Mouse (Mus musculus): ENCODE measurements at regions not wholly inside any gene's neighbourhood (a gene's known extent, or its start where the extent isn't known, plus 50 kb on each side); places are given as distances from the start of the nearest gene placed in this dataset.

DNA sequence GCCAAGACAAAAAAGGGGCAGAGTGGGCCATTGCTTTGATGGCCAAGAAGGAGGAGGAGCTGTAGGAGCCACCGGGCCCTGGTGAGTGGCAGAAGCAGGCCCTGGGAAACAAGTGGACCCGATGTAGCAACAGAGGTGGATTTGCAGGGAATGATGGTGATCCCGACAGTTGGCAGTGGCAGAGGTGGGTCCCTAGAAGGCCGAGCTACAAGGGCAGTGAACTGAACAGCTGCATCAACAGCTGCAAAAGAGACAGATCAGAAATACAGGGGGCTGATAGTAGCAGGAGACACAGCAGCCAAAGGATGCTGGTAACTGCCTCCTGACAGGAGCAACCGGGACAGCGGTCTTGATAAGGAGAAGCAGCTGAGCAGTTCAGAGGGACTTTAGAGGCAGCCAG lies 467.8 kb downstream of the Fgf9 start:
- H3K4me1 ChIP-seq (ENCODE audit: control insufficient read depth, insufficient read depth), result no peaks in the 10 kb centered on the region
- H3K27me3 ChIP-seq (ENCODE audit: control insufficient read depth, insufficient read depth, low read length), result no peaks in the 10 kb centered on the region
- H3K4me3 ChIP-seq (ENCODE audit: low read depth, low read length), result no peak overlapping the region
- H3K36me3 ChIP-seq (replicated peaks; ENCODE audit: control insufficient read depth, insufficient read depth, low read length), result no peaks in the 10 kb centered on the region
- H3K9ac ChIP-seq (replicated peaks; ENCODE audit: low read depth, low read length), result no peak overlapping the region
- no peak overlapping the region for H3K4me2 ChIP-seq (ENCODE audit: low read depth, low read length)
- no peak overlapping the region for H3K27ac ChIP-seq (ENCODE audit: low read depth)
- TF ChIP-seq EP300 (IDR thresholded peaks at IDR 0.05; ENCODE audit: low read depth) (no peak), CTCF (IDR thresholded peaks at IDR 0.05; ENCODE audit: low read depth) (no peak)
- H3K9me3 ChIP-seq (replicated peaks; ENCODE audit: control insufficient read depth, low read length), result no peaks in the 10 kb centered on the region
- no peak for DNase-seq (ENCODE audit: low spot score)
- no peak for ATAC-seq (ENCODE audit: insufficient read depth, low read depth)
- WGBS, result 43% methylated on average over 6 of the region's 6 CpGs

GRCm38 (mm10) chr14:58520976-58521549 lies 450.7 kb downstream of the Fgf9 start:
- Histone ChIP-seq H3K36me3 (replicated peaks; ENCODE audit: control insufficient read depth, insufficient read depth, low read length) (no peaks in the 10 kb centered on the region), H3K9ac (replicated peaks; ENCODE audit: low read depth, low read length) (no peak overlapping the region), H3K9me3 (replicated peaks; ENCODE audit: control insufficient read depth, low read length) (no peaks in the 10 kb centered on the region), H3K27me3 (ENCODE audit: control insufficient read depth, insufficient read depth, low read length) (no peaks in the 10 kb centered on the region), H3K4me2 (ENCODE audit: low read depth, low read length) (no peak overlapping the region), H3K27ac (ENCODE audit: low read depth) (peak overlapping the region; percentile 50), H3K4me1 (ENCODE audit: control insufficient read depth, insufficient read depth) (0 out of 2 replicates have a peak, but pooled peaks cover 5% of the 10 kb centered on the region), H3K4me3 (ENCODE audit: low read depth, low read length) (no peak overlapping the region)
- WGBS, result 15% methylated on average over 5 of the region's 5 CpGs
- no peak for TF ChIP-seq EP300 (IDR thresholded peaks at IDR 0.05; ENCODE audit: low read depth)
- TF ChIP-seq CTCF (IDR thresholded peaks at IDR 0.05; ENCODE audit: low read depth), result no peak
- DNase-seq (ENCODE audit: low spot score), result peak; percentile 85
- peak; percentile 90 for ATAC-seq (ENCODE audit: insufficient read depth, low read depth)

- DNase-seq (ENCODE audit: low spot score) (peak; percentile 11), ATAC-seq (ENCODE audit: insufficient read depth, low read depth) (no peak)
- Histone ChIP-seq H3K4me3 (ENCODE audit: low read depth, low read length) (no peak overlapping the region), H3K27ac (ENCODE audit: low read depth) (peak overlapping the region; percentile 50), H3K9ac (replicated peaks; ENCODE audit: low read depth, low read length) (no peak overlapping the region), H3K27me3 (ENCODE audit: control insufficient read depth, insufficient read depth, low read length) (no peaks in the 10 kb centered on the region), H3K4me2 (ENCODE audit: low read depth, low read length) (no peak overlapping the region), H3K9me3 (replicated peaks; ENCODE audit: control insufficient read depth, low read length) (no peaks in the 10 kb centered on the region), H3K4me1 (ENCODE audit: control insufficient read depth, insufficient read depth) (0 out of 2 replicates have a peak, but pooled peaks cover 5% of the 10 kb centered on the region), H3K36me3 (replicated peaks; ENCODE audit: control insufficient read depth, insufficient read depth, low read length) (no peaks in the 10 kb centered on the region)
- WGBS, result 49% methylated on average over 5 of the region's 5 CpGs
- TF ChIP-seq EP300 (IDR thresholded peaks at IDR 0.05; ENCODE audit: low read depth) (no peak), CTCF (IDR thresholded peaks at IDR 0.05; ENCODE audit: low read depth) (no peak)
These were observed 450.0 kb downstream of the Fgf9 start for GRCm38 (mm10) chr14:58520384-58520783.

DNA sequence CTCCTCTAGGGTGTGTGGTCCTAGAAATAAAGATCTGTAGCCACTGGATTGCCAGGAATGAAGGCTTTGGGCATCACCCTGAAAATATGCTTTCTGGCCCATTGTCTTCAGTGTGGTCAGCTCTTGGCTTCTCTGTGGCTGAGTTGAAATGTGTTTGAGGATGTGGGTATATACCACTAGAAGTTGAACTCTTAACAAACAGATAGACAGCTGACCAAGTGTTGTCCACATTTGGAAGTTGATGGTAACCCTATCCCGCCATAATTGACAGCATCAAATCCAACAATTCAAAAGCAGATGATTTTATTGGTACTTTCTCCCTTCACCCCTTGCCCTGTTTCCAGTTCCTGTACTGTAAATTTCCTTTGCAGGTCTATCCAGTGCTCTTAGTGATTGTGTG lies 448.7 kb downstream of the Fgf9 start:
- no peak overlapping the region for H3K4me3 ChIP-seq (ENCODE audit: low read depth, low read length)
- no peaks in the 10 kb centered on the region for H3K36me3 ChIP-seq (replicated peaks; ENCODE audit: control insufficient read depth, insufficient read depth, low read length)
- 0 out of 2 replicates have a peak, but pooled peaks cover 5% of the 10 kb centered on the region for H3K4me1 ChIP-seq (ENCODE audit: control insufficient read depth, insufficient read depth)
- no peak overlapping the region for H3K9ac ChIP-seq (replicated peaks; ENCODE audit: low read depth, low read length)
- 92% methylated on average over 1 of the region's 1 CpGs for WGBS
- H3K4me2 ChIP-seq (ENCODE audit: low read depth, low read length), result no peak overlapping the region
- H3K27me3 ChIP-seq (ENCODE audit: control insufficient read depth, insufficient read depth, low read length), result no peaks in the 10 kb centered on the region
- DNase-seq (ENCODE audit: low spot score) (no peak), ATAC-seq (ENCODE audit: insufficient read depth, low read depth) (no peak)
- H3K9me3 ChIP-seq (replicated peaks; ENCODE audit: control insufficient read depth, low read length), result no peaks in the 10 kb centered on the region
- TF ChIP-seq EP300 (IDR thresholded peaks at IDR 0.05; ENCODE audit: low read depth), result no peak
- TF ChIP-seq CTCF (IDR thresholded peaks at IDR 0.05; ENCODE audit: low read depth), result no peak
- H3K27ac ChIP-seq (ENCODE audit: low read depth), result no peak overlapping the region

GRCm38 (mm10) chr14:58516543-58516942 lies 446.2 kb downstream of the Fgf9 start:
- no peaks in the 10 kb centered on the region for H3K9me3 ChIP-seq (replicated peaks; ENCODE audit: control insufficient read depth, low read length)
- H3K9ac ChIP-seq (replicated peaks; ENCODE audit: low read depth, low read length), result no peak overlapping the region
- TF ChIP-seq EP300 (IDR thresholded peaks at IDR 0.05; ENCODE audit: low read depth), result no peak
- DNase-seq (ENCODE audit: low spot score) (no peak), ATAC-seq (ENCODE audit: insufficient read depth, low read depth) (no peak)
- H3K4me1 ChIP-seq (ENCODE audit: control insufficient read depth, insufficient read depth), result 0 out of 2 replicates have a peak, but pooled peaks cover 5% of the 10 kb centered on the region
- 52% methylated on average over 4 of the region's 4 CpGs for WGBS
- H3K4me2 ChIP-seq (ENCODE audit: low read depth, low read length), result no peak overlapping the region
- H3K4me3 ChIP-seq (ENCODE audit: low read depth, low read length), result no peak overlapping the region
- H3K27ac ChIP-seq (ENCODE audit: low read depth), result no peak overlapping the region
- H3K27me3 ChIP-seq (ENCODE audit: control insufficient read depth, insufficient read depth, low read length), result no peaks in the 10 kb centered on the region
- H3K36me3 ChIP-seq (replicated peaks; ENCODE audit: control insufficient read depth, insufficient read depth, low read length), result no peaks in the 10 kb centered on the region

DNA sequence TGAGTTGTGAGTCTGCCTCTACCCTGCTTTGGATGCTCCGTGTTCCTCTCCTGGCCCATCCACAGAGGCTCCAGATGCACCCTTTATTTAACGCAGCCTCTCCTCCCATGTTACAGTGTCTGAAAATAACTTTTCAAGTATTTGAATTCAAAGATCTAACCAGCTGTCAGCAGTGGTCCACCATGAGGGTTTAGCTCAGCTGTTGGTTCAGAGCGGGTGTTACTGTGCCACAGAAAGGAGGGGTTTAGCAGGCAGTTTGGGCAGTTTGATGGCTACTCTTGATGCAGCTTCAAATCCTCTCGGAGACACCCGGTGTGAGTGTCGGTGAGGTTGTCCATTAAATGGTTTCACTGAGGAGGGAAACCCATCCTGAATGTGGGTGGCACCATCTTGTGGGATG lies 441.8 kb downstream of the Fgf9 start:
- Histone ChIP-seq H3K27ac (ENCODE audit: low read depth) (no peak overlapping the region), H3K27me3 (ENCODE audit: control insufficient read depth, insufficient read depth, low read length) (no peaks in the 10 kb centered on the region), H3K4me3 (ENCODE audit: low read depth, low read length) (no peak overlapping the region), H3K4me2 (ENCODE audit: low read depth, low read length) (no peak overlapping the region), H3K9me3 (replicated peaks; ENCODE audit: control insufficient read depth, low read length) (no peaks in the 10 kb centered on the region), H3K4me1 (ENCODE audit: control insufficient read depth, insufficient read depth) (no peaks in the 10 kb centered on the region), H3K36me3 (replicated peaks; ENCODE audit: control insufficient read depth, insufficient read depth, low read length) (no peaks in the 10 kb centered on the region), H3K9ac (replicated peaks; ENCODE audit: low read depth, low read length) (no peak overlapping the region)
- no peak for DNase-seq (ENCODE audit: low spot score)
- no peak for TF ChIP-seq EP300 (IDR thresholded peaks at IDR 0.05; ENCODE audit: low read depth)
- no peak for ATAC-seq (ENCODE audit: insufficient read depth, low read depth)
- WGBS, result 78% methylated on average over 6 of the region's 6 CpGs

All from heart, postnatal 0 days (tissue).